Mouse (Mus musculus): ENCODE measurements around the gene Casq2.

Gene Casq2

DNA sequence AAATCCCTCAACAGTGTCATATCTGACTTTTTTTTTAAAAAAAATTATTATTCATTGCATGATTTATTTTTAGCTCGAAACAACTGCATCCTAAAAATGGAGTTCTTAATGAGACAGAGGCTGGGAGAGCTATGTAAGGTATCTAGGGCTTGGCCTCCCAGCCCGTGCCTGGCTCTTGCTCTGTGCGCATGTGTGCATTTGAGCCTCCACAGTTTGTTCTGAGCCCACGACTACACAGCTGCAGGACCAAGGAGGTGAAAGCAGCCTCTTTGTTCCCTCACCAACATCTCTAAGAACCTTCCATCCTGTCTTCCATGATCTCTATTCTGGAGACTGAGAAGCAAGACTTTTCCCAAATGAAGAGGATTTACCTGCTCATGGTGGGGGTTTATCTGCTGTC, at the start of gene Casq2:
TSS of gene Casq2 (plus strand) at position 133 of the 400 bp plus-strand sequence.
- DNase-seq (ENCODE audit: low spot score), result no peak

DNA sequence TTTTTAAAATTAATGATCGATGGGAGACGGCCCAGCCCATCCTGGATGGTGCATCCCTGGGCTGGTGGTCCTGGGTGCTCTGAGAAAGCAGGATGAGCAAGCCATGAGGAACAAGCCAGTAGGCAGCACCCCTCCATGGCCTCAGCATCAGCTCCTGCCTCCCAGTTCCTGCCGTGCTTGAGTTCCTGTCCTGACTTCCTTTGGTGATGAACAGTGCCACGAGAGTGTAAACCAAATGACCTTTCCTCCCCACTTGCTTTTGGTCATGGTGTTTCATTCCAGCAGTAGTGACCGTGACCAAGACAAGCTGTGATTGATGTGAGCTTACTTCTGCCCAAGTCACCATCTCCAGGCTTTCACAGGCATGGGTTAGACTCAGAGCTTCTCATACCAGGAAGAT, 48.4 kb upstream of the Casq2 start:
- DNase-seq (ENCODE audit: low spot score), result no peak

DNA sequence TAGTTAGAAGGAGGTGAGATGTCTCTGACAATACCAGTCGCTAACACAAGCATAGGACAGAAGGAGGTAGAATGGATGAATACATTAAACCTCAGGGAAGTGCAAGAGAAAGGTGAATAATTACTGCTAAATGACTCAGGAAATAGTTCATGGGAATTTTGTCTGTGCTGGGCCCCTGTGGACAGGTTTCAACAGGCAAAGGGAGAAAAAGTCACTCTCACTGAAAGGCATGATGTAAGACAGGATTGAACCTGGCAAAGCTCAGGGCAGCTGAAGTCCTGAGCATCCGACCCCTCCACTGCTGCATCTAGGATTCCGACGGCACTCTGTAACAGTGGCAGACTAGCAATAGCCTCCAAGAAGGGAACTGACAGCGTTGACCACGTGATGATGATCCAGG, 47.6 kb upstream of the Casq2 start:
- no peak for DNase-seq (ENCODE audit: low spot score)

DNA sequence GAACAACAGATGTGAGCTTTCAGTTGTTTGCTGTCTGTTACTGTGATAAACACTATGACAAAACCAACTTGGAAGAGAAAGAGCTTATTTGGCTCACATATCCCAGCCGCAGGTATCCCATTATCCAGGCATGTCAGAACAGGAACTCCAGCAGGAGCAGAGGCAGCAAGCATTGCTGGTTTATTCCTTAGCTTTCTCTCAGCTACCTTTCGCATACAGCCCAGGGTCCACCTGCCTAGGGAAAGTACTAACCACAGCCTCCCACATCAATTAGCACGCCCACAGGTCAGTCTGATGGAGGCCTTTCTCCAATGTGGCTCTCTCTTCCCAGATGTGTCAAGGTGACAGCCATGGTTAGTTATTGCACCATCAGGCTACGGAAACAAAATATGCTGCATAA, 44.6 kb upstream of the Casq2 start:
- no peak for DNase-seq (ENCODE audit: low spot score)

DNA sequence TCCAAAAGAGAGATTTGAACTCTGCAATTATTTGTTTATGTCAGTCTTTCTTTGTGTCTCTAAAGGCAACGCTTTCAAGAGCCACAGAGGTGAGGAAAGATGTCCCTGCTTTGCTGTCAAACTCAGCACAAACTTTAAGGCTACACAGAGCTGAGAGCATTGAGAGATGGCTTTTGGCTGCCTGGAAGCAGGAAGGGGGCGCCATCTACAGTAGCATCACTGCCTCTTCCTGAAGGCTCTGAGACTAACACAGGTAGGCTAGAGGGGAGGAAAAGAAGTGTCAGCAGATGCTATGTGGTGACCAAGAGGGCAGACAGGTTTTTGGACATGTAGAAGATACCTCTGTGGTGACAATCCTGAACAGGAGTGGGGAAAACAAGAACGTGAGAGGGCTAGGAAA, 41.1 kb upstream of the Casq2 start:
- no peak for DNase-seq (ENCODE audit: low spot score)

DNA sequence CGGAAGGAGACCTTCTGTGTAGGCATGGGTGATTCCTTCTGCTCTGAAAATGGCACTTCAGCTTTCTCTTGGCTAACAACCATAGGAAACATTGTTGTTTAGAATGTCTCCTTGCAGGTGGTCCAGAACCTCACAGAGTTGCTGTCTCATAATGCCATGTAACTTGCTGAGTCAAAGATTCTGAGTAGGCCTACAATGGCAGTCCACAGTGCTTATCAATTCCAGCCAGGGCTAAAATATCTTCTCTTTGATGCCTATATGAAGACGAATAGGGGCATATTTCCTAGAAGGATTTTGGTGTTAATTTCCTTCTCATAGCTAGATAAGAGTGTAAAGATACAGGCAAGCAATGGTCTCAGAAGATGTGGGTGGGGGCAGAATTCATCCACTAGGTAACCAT, 38.7 kb upstream of the Casq2 start:
- DNase-seq (ENCODE audit: low spot score), result no peak

DNA sequence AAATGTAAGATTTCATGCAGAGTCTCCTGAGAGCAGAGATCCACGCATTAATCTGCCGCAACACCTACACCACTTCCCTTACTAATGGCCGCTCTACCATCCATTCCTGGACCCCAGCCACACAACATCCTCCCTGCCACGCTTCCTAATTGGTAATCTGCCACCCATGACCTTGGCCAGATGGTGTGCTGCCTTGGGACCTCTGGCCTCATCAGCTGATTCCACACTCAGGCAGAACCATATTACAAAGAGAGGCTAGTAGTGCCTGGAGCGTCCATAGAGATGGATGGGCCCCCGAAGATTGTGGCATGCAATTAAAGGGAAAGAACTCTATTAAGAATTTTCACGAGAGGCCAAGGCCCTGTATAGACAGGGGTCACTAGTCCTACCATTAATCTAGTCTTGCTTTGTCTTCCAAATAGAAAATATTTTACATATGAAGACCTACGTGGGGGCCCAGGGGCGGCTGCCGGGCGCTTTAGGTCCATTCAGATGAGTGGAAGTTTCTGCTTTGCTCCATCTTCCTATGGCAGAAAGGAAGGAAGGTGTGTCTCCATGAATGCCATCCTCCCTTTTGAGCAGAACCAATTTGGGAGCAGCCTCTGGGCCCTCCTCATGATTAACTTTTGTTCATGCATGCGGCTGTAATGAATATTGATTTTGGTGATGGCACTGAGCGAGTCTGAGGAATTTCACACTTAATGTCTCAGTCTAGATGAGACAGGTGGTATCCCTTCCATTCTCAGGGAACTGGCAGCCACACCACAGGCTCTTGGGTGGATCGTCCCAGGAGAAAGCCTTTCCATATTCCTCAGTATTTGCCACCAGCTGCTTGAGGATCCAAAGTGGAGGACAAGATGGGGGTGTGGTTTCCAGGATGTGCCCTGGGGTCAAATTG, 36.8 kb upstream of the Casq2 start:
- DNase-seq (ENCODE audit: low spot score), result no peak

DNA sequence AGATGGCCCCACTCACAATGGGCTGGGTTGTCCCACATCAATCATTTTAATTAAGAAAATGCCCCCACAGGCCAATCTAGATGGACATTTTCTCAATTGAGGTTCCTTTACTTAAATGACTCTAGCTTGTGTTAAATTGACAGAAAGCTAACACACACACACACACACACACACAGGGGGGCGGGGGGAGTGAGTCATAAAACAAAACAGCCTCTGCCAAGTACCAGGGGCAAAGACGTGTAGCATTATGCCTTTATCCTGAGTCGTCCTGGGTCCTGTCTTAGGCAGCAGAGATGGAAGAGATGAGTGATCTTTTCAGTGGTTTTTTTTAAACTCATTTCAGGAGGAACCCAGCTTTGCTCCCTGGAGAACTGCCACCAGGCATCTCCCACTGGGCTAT, 34.2 kb upstream of the Casq2 start:
- DNase-seq (ENCODE audit: low spot score), result no peak

DNA sequence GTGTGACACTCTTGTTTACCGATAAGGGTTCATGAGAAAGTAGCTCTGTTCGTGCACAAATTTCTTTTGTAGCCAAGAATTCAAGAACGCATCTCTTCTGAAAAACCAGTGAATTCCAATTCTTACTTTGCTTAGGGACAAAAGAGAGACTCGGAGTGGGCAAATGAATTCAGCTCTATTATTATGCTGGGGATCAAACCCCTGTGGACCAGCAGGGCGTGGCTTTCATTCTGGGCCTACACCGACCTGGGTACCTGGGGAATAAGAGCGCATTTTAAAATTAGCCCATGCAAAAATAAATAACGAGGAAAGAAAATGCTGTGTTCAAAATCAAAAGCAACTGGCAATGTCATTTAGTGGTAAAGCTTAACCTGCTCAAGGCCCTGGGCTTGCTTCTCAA, 32.9 kb upstream of the Casq2 start:
- DNase-seq (ENCODE audit: low spot score), result no peak

DNA sequence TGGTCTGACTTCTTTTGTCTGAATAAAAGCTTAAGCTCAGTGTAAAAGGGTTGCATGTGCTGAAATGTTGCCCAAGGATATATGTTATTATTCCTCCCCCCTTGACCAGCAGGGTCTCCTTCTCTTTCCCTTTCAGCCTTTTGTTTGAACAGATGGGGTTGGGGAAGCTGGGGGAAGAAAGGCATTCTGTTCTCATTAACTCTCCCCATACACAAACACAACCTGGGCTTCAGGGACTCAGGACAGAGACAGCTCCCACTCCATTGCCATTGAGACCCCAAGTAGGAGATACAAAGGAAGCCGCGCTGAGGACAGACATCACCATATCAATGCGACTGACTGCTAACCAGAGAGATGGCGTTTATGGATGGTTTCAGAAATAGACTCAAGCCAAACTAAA, 30.3 kb upstream of the Casq2 start:
- DNase-seq (ENCODE audit: low spot score), result no peak

DNA sequence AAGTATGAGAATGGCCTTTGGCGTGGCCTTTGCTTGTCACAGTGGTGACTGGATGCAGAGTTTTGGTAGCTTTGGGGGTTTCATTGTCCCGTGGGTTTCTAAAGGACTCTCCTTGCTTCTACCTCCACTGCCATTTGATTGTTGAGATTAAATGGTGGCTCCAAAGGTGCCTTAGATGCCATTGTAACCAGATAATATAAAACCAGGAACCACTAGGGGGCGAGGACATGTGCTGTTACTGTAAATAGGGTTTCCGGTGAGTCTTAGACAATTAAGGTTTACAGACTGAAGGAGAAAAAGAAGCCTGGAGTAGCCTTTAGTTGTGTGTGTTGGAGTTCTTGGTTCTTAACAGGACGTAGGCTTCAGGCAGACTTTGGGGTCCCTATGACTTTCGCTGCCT, 26.1 kb upstream of the Casq2 start:
- DNase-seq (ENCODE audit: low spot score), result no peak

DNA sequence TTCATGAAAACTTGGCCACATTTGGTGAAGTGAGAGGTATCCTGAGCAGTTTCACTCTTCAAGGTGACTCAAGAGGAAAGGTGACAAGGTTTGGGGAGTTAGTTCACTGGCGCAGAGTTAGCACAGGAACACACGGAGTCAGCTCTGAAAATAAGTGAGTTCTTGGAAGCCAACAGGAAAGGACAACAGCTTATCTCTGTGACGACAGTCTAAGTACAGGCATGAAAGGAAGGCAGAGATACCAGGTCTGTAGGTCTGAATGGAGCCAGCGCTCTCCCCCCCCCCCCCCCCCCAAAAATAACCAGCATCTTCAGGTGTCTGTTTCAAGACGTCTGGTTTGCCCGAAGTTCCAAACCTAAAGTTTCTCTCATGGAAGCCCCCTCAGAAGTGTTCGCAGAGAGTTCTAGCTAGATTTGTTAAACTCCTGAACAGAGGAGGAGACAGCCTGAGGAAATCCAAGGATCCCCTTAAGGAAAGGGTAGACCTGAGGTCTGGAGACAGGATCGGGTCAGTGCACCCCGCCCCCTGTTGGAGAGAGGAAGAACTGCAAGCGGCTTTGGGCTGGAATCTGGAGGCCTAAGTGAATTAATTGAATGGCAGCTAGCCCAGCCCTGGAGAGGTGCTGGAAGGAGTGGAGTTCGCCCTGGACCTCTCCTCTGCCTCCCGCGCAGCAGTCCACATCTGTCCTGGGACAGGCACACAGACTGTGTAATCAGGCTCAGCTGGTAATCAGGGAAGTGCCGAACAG, 24.1 kb upstream of the Casq2 start:
- DNase-seq (ENCODE audit: low spot score), result peak; percentile 61

DNA sequence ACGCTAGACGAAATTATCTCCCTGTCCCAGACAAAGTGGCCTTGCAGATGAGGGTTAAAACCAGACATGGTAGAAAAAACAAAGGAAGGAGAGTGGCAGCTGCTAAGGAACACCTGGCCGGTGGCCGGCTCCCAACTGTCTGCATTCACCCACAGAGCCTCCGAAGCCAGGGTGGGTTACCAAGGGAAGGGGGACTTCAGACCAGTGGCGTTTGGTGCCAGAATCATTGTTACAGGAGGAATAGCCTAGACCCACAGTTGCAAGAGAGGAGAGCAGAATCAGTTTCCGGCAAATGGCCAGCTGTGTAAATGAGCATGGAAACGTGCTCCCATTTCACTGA, 23.6 kb upstream of the Casq2 start:
- no peak for DNase-seq (ENCODE audit: low spot score)

DNA sequence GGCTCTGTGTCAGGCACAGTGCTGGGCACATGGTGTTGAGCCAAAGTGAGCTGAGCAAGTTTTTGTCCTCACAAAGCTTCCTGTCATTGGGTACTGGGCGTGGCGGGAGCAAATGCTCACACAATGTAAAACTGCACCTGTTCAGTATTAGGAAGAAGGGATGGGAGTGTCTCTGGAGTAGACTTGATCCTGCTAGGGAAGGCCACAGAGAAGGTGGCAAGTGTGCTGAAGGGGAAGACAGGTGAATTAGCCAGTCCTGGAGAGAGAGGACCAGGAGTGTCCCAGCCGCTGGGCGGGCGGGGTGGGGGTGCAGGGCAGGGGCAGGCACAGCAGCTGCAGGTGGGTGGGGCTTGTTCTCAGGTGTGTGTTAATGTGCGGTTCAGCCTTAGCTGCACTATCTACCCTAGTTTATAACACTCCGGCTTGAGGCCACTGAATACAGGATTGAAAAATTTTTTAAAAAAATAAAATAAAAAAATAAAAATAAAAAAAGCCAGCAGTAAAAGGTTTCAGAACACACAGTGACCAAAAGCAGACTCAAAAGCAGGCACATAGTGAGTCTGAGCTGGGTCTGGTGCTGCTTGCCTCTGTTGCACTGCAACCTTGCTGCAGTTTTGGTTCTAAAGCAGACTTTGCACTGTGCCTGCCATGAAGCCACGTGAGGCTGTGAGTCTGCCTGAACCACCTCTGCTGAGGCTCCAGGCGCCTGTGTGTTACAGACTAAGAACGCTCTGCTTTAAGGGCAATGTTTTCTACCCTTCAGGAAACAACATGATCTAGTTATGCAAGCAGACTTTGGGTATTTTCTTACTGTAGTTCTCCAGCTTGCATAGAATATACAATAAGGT, 22.7 kb upstream of the Casq2 start:
- peak; percentile 63 for DNase-seq (ENCODE audit: low spot score)

DNA sequence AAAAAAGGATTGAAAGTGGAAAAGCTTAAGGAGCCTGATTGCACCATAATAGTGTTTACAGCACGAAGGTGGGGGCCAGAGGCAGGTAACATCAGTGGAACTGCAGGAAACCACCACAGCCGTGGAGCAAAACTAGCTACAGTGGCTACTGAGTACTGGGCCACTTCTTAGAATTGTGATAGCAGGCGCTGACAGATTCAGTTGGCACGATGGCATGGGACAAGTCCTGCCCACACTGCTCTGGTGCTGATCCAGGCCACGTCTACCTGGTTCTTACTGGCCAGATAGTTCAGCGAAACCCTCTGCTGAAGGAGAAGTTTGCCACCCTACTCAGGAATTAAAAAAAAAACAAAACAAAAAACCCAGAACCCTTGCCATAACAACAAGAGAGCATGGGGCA, 21.6 kb upstream of the Casq2 start:
- no peak for DNase-seq (ENCODE audit: low spot score)

DNA sequence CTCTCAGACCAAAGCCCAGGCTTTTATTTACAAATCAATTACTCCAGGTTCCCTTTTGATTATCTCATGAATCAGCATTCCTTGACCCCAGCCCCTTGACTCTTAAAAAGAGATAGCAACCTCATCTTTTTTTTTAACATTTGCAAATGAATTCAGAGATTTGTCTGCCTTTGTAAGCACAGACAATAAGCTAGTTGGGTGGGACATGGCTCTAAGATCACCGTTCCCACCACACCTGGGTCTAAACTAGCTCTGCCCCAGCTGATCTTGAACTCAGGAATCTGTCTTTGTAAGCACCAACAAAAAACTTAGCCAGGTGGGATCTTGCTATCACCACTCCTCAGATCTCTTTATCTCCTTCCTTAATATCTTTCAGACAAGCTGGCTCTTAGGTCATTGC, 18.9 kb upstream of the Casq2 start:
- DNase-seq (ENCODE audit: low spot score), result no peak

DNA sequence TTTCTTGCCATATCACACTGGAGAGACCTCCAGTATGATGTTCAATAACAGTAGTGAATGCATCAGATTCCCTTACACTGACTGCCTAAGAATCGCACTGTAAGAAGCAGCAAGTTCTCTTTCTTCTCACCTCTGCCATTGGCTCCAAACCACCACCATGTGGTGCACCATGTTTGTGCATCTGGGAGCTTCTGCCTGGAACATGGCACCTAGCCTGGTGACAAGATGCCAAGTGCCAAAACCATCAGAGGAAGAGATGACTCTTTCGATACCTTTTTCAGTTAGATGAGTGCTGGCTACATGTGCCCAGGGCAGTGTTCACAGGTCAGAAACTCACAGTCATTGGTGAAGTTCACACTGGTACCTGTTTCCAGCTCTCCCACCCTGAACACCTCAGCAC, 18.4 kb upstream of the Casq2 start:
- DNase-seq (ENCODE audit: low spot score), result no peak

DNA sequence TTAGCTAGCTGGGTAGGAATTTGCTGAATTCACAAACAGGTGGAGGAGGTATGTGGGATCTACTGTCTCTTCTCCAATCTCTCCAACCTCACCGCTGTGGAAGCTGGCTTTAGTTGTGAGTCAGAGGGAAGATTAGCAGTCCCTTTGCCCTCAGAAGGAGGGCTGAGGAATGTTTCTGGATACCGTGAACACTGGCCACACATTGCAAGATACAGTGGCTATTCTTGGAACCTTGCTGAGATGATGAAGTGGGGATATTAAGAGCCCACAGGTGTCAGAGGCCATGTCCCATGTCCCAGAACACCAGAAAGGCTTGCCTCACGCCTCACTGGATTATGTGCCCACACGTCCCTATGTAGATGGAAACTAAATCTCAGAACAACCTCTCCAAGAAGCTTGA, 17.0 kb upstream of the Casq2 start:
- no peak for DNase-seq (ENCODE audit: low spot score)

DNA sequence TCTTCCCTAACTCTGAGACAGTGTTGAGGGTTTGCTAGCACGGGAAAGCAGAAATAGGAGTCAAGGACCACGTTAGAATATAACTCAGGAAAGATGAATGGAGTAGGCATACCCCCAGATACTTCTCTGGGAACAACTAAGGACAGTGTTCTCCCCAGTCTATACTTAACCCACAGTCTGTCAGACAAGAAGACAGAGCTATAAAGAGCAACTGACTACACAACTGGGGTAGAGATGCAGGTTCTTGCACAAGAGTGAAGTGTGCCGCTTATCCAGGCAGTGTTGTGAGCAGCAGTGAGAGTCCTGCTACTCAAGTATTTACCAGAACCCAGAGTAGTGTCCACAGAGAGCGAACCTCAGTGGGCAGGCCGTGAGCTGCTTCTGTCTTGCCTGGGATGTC, 16.5 kb upstream of the Casq2 start:
- DNase-seq (ENCODE audit: low spot score), result no peak

DNA sequence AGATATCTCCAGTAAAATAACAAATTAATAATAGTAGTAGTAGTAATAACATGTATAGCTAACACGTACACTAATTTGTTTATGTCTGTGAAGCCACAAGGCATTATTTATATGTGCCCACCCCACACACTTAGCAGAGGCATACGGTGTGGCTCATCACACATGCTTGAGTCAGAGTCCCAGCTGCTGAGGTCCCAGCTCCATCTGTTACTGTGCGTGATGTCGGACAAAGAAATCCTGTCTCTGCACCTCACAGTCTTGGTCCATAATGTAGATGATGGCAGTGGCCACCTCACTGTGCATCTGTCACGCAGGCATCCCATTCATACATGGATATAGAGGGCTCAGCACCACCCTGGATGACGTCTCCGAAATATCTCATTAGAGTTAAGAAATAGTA, 15.9 kb upstream of the Casq2 start:
- no peak for DNase-seq (ENCODE audit: low spot score)

DNA sequence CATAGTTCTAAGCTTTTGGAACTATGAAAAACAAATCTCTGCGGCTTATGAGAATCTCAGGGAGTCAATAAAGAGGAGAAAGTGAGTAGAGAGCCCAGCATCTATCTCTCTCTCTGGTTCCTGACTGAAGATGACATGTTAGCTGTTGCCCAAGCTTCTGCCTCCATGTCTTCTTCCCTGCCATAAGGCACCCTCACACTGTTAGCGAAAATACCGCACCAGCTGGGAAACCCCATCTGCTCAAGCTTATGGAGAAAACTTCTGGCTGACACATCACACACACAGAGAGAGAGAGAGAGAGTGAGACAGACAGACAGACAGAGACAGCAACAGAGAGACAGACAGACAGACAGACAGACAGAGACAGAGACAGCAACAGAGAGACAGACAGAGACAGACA, 15.2 kb upstream of the Casq2 start:
- DNase-seq (ENCODE audit: low spot score), result no peak

DNA sequence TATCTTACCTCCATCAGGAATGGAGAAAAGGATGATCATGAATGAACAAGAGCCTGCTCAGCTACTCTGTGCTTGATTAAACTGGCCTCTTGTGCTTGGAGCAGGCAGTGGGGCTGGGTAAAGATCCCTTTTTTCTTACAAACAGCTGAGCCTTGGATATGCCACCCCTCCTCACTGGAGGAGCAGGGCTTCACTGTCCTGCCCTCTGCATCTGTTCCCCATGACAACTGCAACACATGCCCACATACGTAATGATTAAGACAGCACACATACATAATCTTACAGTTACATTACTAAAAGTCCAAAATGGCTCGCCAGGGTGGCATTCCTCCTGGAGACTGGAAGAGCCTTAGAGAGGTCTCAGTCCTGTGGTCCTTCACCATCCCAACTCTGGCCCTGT, 6.8 kb upstream of the Casq2 start:
- DNase-seq (ENCODE audit: low spot score), result no peak

DNA sequence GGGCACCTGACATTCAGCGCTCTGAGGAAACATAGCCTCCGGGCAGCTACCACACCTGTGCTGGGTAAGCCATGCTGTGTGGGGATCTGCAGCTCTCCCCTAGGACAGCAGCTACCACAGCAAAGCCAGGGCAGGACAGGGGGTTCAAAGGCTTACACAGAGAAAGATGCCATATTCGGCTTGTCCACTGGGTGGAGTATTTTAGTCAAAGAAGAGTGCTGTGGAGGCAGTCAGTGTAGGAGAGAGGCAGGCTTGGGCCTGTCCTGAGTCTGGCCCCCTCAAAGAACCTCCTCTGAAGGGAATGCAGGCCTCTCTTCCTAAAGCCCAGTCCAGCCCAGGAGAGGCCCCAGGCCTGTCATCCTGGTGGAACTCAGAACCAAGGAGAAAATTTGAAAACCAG, 4.4 kb upstream of the Casq2 start:
- DNase-seq (ENCODE audit: low spot score), result peak; percentile 72
